Mouse (Mus musculus) intestine, embryonic 14.5 days (tissue): ENCODE measurements around the gene Cul5. TPM values are rescaled to one million over a fixed set of nuclear protein-coding genes. Genes with fewer than 3 reads are reported as not detected.

Experiments used
- ATAC-seq: fragments of 200-750 bp; cut with Nextera tagmentation; replicated peaks from 2 replicates; pipeline ENCODE4 v1.8.0; 2017; ENCODE audit warnings: low read depth, moderate number of reproducible peaks, moderate TSS enrichment, moderate library complexity; ENCODE audit not compliant: low FRiP score, low TSS enrichment
- DNase-seq: peaks from one replicate; pipeline ENCODE4 v3.0.0-alpha.2; 2018; ENCODE audit warnings: low spot score
- H3K27ac ChIP-seq: fragments of 300-500 bp; sonication (generic); 2 replicates; pipeline ENCODE4 v1.5.1; 2014; ENCODE audit warnings: low read depth, mild to moderate bottlenecking, control low read depth
- H3K27me3 ChIP-seq: fragments of 300-500 bp; sonication (generic); replicated peaks from 2 replicates; pipeline ENCODE4 v1.6.1; 2014; ENCODE audit warnings: low read length, control low read depth; ENCODE audit not compliant: control insufficient read depth, insufficient read depth
- H3K36me3 ChIP-seq: fragments of 300-500 bp; sonication (generic); 2 replicates; pipeline ENCODE4 v1.6.1; 2014; ENCODE audit warnings: low read length, control low read depth; ENCODE audit not compliant: control insufficient read depth, insufficient read depth
- H3K4me1 ChIP-seq: fragments of 300-500 bp; sonication (generic); replicated peaks from 2 replicates; pipeline ENCODE4 v1.6.1; 2014; ENCODE audit warnings: low read length, control low read depth, mixed read lengths; ENCODE audit not compliant: control insufficient read depth, insufficient read depth
- H3K4me2 ChIP-seq: fragments of 300-500 bp; sonication (generic); 2 replicates; pipeline ENCODE4 v1.6.1; 2014; ENCODE audit warnings: low read length
- H3K4me3 ChIP-seq: fragments of 300-500 bp; sonication (generic); 2 replicates; pipeline ENCODE4 v1.5.1; 2014; ENCODE audit warnings: low read depth, low read length, control low read depth, mixed read lengths
- H3K9ac ChIP-seq: fragments of 300-500 bp; sonication (generic); 2 replicates; pipeline ENCODE4 v1.6.1; 2014; ENCODE audit warnings: mild to moderate bottlenecking, low read length
- H3K9me3 ChIP-seq: fragments of 300-500 bp; sonication (generic); 2 replicates; pipeline ENCODE4 v1.6.1; 2016; ENCODE audit warnings: low read length, control low read depth; ENCODE audit not compliant: control insufficient read depth
- WGBS: fragments of 180-500 bp; shearing (Covaris S2); extraction: QIAGEN DNeasy Blood & Tissue Kit; methylation state at CpG from one replicate; pipeline ENCODE4 v1.1.7; 2014; 5-methylcytosine and 5-hydroxymethylcytosine counted together
- polyA plus RNA-seq: library from polyadenylated mRNA; unstranded; fragments of >200 nt; fragmentation: Nextera tagmentation; extraction: Ambion mirVana; gene quantifications from 2 replicates; pipeline ENCODE4 v1.2.1, GENCODE M21; 2014

Gene Cul5
- polyA plus RNA-seq, 1 experiment from 2014 or later: 40.3 TPM

DNA sequence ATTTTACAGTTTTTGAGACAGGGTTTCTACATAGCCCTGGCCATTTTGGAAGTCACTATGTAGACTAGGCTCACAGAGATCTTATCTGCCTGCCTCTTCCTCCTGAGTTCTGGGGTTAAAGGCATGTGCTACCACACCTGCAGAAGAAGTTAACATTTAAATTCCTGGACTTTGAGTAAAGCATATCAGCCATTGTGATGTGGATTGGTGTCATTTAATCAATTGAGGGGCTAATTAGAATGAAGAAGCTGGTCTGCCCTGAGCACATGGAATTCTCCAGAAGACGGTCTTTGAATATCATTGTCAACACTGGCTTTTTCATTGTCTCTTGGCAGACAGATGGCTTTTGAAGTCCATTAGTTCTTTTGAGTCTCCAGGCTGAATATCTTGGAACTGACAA lies 11.0 kb upstream of the Cul5 start:
- H3K4me1 ChIP-seq: no peaks in the 10 kb centered on the region
- WGBS: 87% methylated on average over 1 of the region's 1 CpGs
- H3K27me3 ChIP-seq: no peaks in the 10 kb centered on the region
- DNase-seq (no peak), ATAC-seq (no peak)
- H3K9me3 ChIP-seq: no peaks in the 10 kb centered on the region
- no peaks in the 10 kb centered on the region for H3K36me3 ChIP-seq
- no peak overlapping the region for H3K27ac ChIP-seq
- no peak overlapping the region for H3K4me2 ChIP-seq
- no peak overlapping the region for H3K4me3 ChIP-seq
- H3K9ac ChIP-seq: no peak overlapping the region

- Histone ChIP-seq H3K36me3 (no peaks in the 10 kb centered on the region), H3K27me3 (no peaks in the 10 kb centered on the region), H3K9ac (no peak overlapping the region), H3K4me1 (no peaks in the 10 kb centered on the region), H3K9me3 (no peaks in the 10 kb centered on the region), H3K27ac (no peak overlapping the region), H3K4me2 (no peak overlapping the region), H3K4me3 (no peak overlapping the region)
- DNase-seq (no peak), ATAC-seq (no peak)
- 68% methylated on average over 4 of the region's 4 CpGs for WGBS
These were observed 7.1 kb upstream of the Cul5 start for GRCm38 (mm10) chr9:53676921-53677320.

DNA sequence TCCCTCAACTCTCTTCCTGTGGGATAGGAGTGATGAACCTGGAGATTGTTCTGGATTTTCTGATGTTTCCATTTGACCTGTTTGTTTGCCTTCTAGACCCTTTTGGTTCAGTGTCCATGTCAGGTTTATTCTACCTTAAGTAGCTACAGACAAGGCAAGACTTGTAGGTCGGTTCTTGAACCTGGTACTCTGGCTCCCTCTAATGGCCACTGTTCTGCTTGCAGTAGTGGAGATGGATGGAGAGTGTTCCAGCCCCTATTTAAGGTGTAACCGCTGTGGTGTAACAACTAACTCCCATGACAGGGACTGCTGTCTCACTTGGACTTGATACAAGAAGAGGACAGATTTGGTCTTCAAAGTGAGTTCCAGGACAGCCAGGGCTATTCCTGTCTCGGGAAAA lies 3.8 kb upstream of the Cul5 start:
- no peak overlapping the region for H3K27ac ChIP-seq
- H3K4me1 ChIP-seq: no peaks in the 10 kb centered on the region
- H3K9ac ChIP-seq: no peak overlapping the region
- WGBS: 24% methylated on average over 3 of the region's 3 CpGs
- ATAC-seq (no peak), DNase-seq (peak; percentile 66)
- H3K36me3 ChIP-seq: no peaks in the 10 kb centered on the region
- no peaks in the 10 kb centered on the region for H3K27me3 ChIP-seq
- H3K4me2 ChIP-seq: no peak overlapping the region
- H3K9me3 ChIP-seq: no peaks in the 10 kb centered on the region
- H3K4me3 ChIP-seq: no peak overlapping the region

DNA sequence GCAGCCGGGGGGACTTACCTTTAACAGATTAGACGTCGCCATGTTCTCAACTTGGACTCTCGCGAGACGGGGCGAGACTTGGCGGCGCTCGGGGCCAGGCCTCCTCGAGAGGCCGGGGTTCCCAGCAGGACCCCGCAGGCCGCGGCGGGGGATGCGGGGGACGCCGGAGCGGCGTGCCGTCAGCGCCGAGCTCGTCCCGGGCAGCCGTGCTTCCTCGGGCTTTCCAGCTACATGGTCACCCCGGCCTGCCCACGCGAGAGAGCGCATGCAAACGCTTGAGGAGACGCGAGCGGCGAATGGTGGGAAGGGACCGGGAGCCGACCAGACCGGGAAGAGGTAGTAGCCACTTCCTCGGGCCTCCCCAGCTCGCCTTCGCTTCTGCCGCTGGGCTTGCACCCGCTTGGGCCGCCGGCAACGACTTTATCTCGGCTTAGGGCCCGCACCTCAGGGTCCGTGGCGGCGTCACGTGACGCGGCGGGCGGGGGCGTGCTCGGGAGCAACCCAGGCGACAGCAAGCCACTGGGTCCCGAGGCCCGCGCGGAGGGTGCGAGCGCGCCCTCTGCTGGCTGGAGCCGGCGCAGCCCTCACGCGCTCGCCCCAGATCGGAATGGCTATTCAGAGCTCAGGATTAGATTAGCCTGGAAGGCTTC lies 2.7 kb downstream of the Cul5 start:
- H3K27me3 ChIP-seq: no peaks in the 10 kb centered on the region
- WGBS: under 1% methylated on average over 64 of the region's 74 CpGs
- H3K36me3 ChIP-seq: no peaks in the 10 kb centered on the region
- H3K4me1 ChIP-seq: peaks cover 10% of the 10 kb centered on the region; the same call in 1 of the 2 replicates
- peak overlapping the region; percentile 92 for H3K27ac ChIP-seq
- H3K4me3 ChIP-seq: peak overlapping the region; percentile 69
- peak overlapping the region; percentile 97 for H3K9ac ChIP-seq
- ATAC-seq (peak; percentile 98), DNase-seq (peak; percentile 98)
- no peaks in the 10 kb centered on the region for H3K9me3 ChIP-seq
- peak overlapping the region; percentile 89 for H3K4me2 ChIP-seq

GRCm38 (mm10) chr9:53666665-53667019 lies 3.2 kb downstream of the Cul5 start:
- no peaks in the 10 kb centered on the region for H3K36me3 ChIP-seq
- no peaks in the 10 kb centered on the region for H3K9me3 ChIP-seq
- DNase-seq: no peak
- ATAC-seq: peak; percentile 63
- H3K4me2 ChIP-seq: peak overlapping the region; percentile 89
- peaks cover 10% of the 10 kb centered on the region; the same call in 1 of the 2 replicates for H3K4me1 ChIP-seq
- 0% methylated on average over 27 of the region's 28 CpGs for WGBS
- no peaks in the 10 kb centered on the region for H3K27me3 ChIP-seq
- peak overlapping the region; percentile 97 for H3K9ac ChIP-seq
- H3K27ac ChIP-seq: peak overlapping the region; percentile 92
- peak overlapping the region; percentile 69 for H3K4me3 ChIP-seq

DNA sequence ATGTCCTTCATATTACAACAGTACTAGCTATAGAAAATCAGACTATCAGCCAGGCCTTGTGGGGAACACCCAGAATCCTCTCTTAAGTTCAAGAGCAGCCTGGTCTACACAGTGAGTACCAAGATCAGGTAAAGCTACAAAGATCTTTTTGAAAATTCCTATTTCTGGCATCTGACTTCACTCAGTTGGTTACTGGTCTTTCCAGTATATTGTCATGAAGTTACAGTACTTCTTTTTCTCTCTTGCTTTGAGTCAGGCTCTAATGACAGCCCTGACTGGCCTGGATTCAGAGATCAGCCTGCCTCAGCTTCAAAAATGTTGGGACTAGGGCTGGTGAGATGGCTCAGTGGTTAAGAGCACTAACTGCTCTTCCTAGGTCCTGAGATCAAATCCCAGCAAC lies 4.4 kb downstream of the Cul5 start:
- DNase-seq (no peak), ATAC-seq (no peak)
- no peak overlapping the region for H3K4me3 ChIP-seq
- no peaks in the 10 kb centered on the region for H3K36me3 ChIP-seq
- no peak overlapping the region for H3K27ac ChIP-seq
- H3K27me3 ChIP-seq: no peaks in the 10 kb centered on the region
- H3K4me1 ChIP-seq: peaks cover 10% of the 10 kb centered on the region; the same call in 1 of the 2 replicates
- H3K9ac ChIP-seq: no peak overlapping the region
- H3K4me2 ChIP-seq: peak overlapping the region; percentile 89
- H3K9me3 ChIP-seq: no peaks in the 10 kb centered on the region

GRCm38 (mm10) chr9:53664819-53665218 lies 5.0 kb downstream of the Cul5 start:
- no peak for ATAC-seq
- Histone ChIP-seq H3K27ac (no peak overlapping the region), H3K4me3 (no peak overlapping the region), H3K9ac (no peak overlapping the region), H3K27me3 (no peaks in the 10 kb centered on the region), H3K4me1 (peaks cover 10% of the 10 kb centered on the region; the same call in 1 of the 2 replicates), H3K36me3 (no peaks in the 10 kb centered on the region), H3K4me2 (0 out of 2 replicates have a peak overlapping the region, but pooled peaks have one; percentile 89), H3K9me3 (no peaks in the 10 kb centered on the region)
- 73% methylated on average over 2 of the region's 2 CpGs for WGBS
- no peak for DNase-seq

DNA sequence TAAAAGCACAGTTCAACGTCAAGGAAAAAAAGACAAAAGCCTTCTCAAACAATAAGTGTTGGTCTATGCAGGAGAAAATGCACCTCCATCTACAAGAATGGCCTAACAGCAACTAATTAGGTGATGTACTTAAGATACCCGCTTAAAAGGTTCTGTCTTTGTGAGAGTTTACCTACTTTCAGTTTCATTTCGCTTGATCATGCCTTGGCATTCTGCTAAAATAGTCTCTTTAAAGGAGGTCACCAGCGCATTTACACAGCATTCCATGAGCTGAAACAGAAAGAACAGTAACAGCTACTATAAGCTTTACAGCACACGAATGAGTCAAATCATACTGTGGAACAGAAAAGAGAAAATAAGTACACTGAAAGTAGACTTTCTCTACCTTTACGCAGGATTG lies 35.0 kb downstream of the Cul5 start:
- Histone ChIP-seq H3K36me3 (peaks cover 73% of the 10 kb centered on the region), H3K4me2 (no peak overlapping the region), H3K4me1 (no peaks in the 10 kb centered on the region), H3K9me3 (no peaks in the 10 kb centered on the region), H3K4me3 (no peak overlapping the region), H3K9ac (no peak overlapping the region), H3K27me3 (no peaks in the 10 kb centered on the region), H3K27ac (no peak overlapping the region)
- DNase-seq (no peak), ATAC-seq (no peak)
- WGBS: 92% methylated on average over 6 of the region's 6 CpGs

GRCm38 (mm10) chr9:53615246-53615645 lies 54.6 kb downstream of the Cul5 start:
- H3K9ac ChIP-seq: no peak overlapping the region
- DNase-seq (peak; percentile 52), ATAC-seq (no peak)
- H3K4me2 ChIP-seq: no peak overlapping the region
- no peak overlapping the region for H3K27ac ChIP-seq
- H3K27me3 ChIP-seq: no peaks in the 10 kb centered on the region
- H3K9me3 ChIP-seq: no peaks in the 10 kb centered on the region
- H3K4me3 ChIP-seq: no peak overlapping the region
- H3K36me3 ChIP-seq: peaks cover 43% of the 10 kb centered on the region
- no peaks in the 10 kb centered on the region for H3K4me1 ChIP-seq
- 61% methylated on average over 8 of the region's 8 CpGs for WGBS
